Mouse (Mus musculus) CH12.LX (cell line): ENCODE data around the gene Ggcx. TPM values are rescaled to one million over a fixed set of nuclear protein-coding genes. Genes with fewer than 3 reads are reported as not detected.

ENCODE experiments used
- DNase-seq: peaks from one replicate; pipeline ENCODE4 v3.0.0-alpha.2; 2013; ENCODE audit errors: extremely low read depth
- H3K27ac ChIP-seq: 2 replicates; pipeline ENCODE4 v1.5.1; 2012; ENCODE audit warnings: low read depth, mild to moderate bottlenecking, control low read depth, moderate library complexity; ENCODE audit not compliant: insufficient read depth
- H3K27me3 ChIP-seq: replicated peaks from 2 replicates; pipeline ENCODE3; 2012; ENCODE audit warnings: inconsistent platforms
- H3K36me3 ChIP-seq, 2 experiments: replicated peaks in 1 of 2; 2 replicates each; pipeline versions ENCODE3 to v1.6.1; 2012; ENCODE audit warnings: inconsistent platforms in 1 of 2, low read length in 1 of 2, mild to moderate bottlenecking in 1 of 2, mixed read lengths in 1 of 2, moderate library complexity in 1 of 2; ENCODE audit not compliant: control insufficient read depth in 1 of 2, insufficient read depth in 1 of 2
- H3K4me1 ChIP-seq, 2 experiments: 2 replicates each; pipeline ENCODE4 v1.6.1; 2012; ENCODE audit warnings: inconsistent platforms in 1 of 2, moderate library complexity in 1 of 2; ENCODE audit not compliant: insufficient read depth in 2 of 2, control insufficient read depth in 1 of 2
- H3K4me2 ChIP-seq: 2 replicates; pipeline ENCODE4 v1.6.1; 2012; ENCODE audit warnings: low read depth, mild to moderate bottlenecking, control low read depth; ENCODE audit not compliant: poor library complexity, insufficient read depth, severe bottlenecking
- H3K4me3 ChIP-seq, 3 experiments: fragments of 150-350 bp in 1 of 3; sonication (generic) in 1 of 3; replicated peaks in 1 of 3; 2 replicates each; pipeline versions ENCODE3 to v1.5.1; 2011 to 2012; ENCODE audit warnings: low read depth in 2 of 3, low read length in 2 of 3, mild to moderate bottlenecking in 2 of 3, moderate library complexity in 2 of 3, control low read depth in 1 of 3, improper control_type of control experiment in 1 of 3, inconsistent platforms in 1 of 3, mixed read lengths in 1 of 3; ENCODE audit not compliant: poor library complexity in 1 of 3
- H3K79me2 ChIP-seq: replicated peaks from 2 replicates; pipeline ENCODE4 v1.6.1; 2012; ENCODE audit warnings: mild to moderate bottlenecking, moderate library complexity; ENCODE audit not compliant: control insufficient read depth, poor library complexity, insufficient read depth, severe bottlenecking; ENCODE audit errors: extremely low read depth
- H3K9ac ChIP-seq: 2 replicates; pipeline ENCODE4 v1.6.1; 2012; ENCODE audit warnings: low read depth, mild to moderate bottlenecking, control low read depth, moderate library complexity; ENCODE audit not compliant: insufficient read depth
- H3K9me3 ChIP-seq: replicated peaks from 2 replicates; pipeline ENCODE3; 2012; ENCODE audit warnings: low read length, inconsistent platforms, mixed read lengths
- BHLHE40 ChIP-seq: IDR thresholded peaks from 2 replicates; pipeline ENCODE4 v1.6.1; 2011; ENCODE audit warnings: mild to moderate bottlenecking, low read depth, low read length, improper control_type of control experiment
- CTCF ChIP-seq, 2 experiments: IDR thresholded peaks in 1 of 2; conservative IDR thresholded peaks in 1 of 2; 2 replicates each; pipeline ENCODE4 v1.5.1; 2011 to 2012; ENCODE audit warnings: low read depth in 2 of 2, low read length in 2 of 2, improper control_type of control experiment in 1 of 2, inconsistent platforms in 1 of 2, mild to moderate bottlenecking in 1 of 2, moderate library complexity in 1 of 2
- ELF1 ChIP-seq: IDR thresholded peaks from 2 replicates; pipeline ENCODE4 v1.6.1; 2014; ENCODE audit warnings: low read depth, mild to moderate bottlenecking, inconsistent platforms, low read length, improper control_type of control experiment
- EP300 ChIP-seq: IDR thresholded peaks from 2 replicates; pipeline ENCODE4 v1.6.1; 2011; ENCODE audit warnings: low read length, improper control_type of control experiment
- IRF4 ChIP-seq: IDR thresholded peaks from 2 replicates; pipeline ENCODE4 v1.6.1; 2014; ENCODE audit warnings: low read depth, mild to moderate bottlenecking, inconsistent platforms, low read length, improper control_type of control experiment
- JUN ChIP-seq: IDR thresholded peaks from 2 replicates; pipeline ENCODE4 v1.6.1; 2011; ENCODE audit warnings: low read depth, mild to moderate bottlenecking, low read length, improper control_type of control experiment, moderate library complexity; ENCODE audit not compliant: insufficient read depth
- MAZ ChIP-seq: IDR thresholded peaks from 2 replicates; pipeline ENCODE4 v1.6.1; 2012; ENCODE audit warnings: low read depth, mild to moderate bottlenecking, inconsistent platforms, low read length, improper control_type of control experiment, moderate library complexity
- MXI1 ChIP-seq: IDR thresholded peaks from 2 replicates; pipeline ENCODE4 v1.6.1; 2011; ENCODE audit warnings: mild to moderate bottlenecking, low read depth, low read length, improper control_type of control experiment
- MYC ChIP-seq: IDR thresholded peaks from 2 replicates; pipeline ENCODE4 v1.6.1; 2011; ENCODE audit warnings: low read depth, mild to moderate bottlenecking, improper control_type of control experiment, low read length
- NELFE ChIP-seq: IDR thresholded peaks from 2 replicates; pipeline ENCODE4 v1.6.1; 2011; ENCODE audit warnings: low read depth, low read length, improper control_type of control experiment
- NRF1 ChIP-seq: IDR thresholded peaks from 2 replicates; pipeline ENCODE4 v1.6.1; 2014; ENCODE audit warnings: low read depth, mild to moderate bottlenecking, inconsistent platforms, low read length, improper control_type of control experiment, moderate library complexity
- POLR2AphosphoS2 ChIP-seq: IDR thresholded peaks from 2 replicates; pipeline ENCODE4 v1.6.1; 2011; ENCODE audit warnings: low read depth, low read length, improper control_type of control experiment
- RAD21 ChIP-seq: IDR thresholded peaks from 2 replicates; pipeline ENCODE4 v1.6.1; 2011; ENCODE audit warnings: low read depth, mild to moderate bottlenecking, low read length, improper control_type of control experiment, moderate library complexity
- RCOR1 ChIP-seq: conservative IDR thresholded peaks from 2 replicates; pipeline ENCODE4 v1.6.1; 2012; ENCODE audit warnings: low read depth, mild to moderate bottlenecking, inconsistent platforms, low read length, improper control_type of control experiment
- SIN3A ChIP-seq: IDR thresholded peaks from 2 replicates; pipeline ENCODE4 v1.6.1; 2012; ENCODE audit warnings: low read length, improper control_type of control experiment, inconsistent platforms
- SMC3 ChIP-seq: IDR thresholded peaks from 2 replicates; pipeline ENCODE4 v1.6.1; 2011; ENCODE audit warnings: low read depth, low read length, improper control_type of control experiment
- TBP ChIP-seq: conservative IDR thresholded peaks from 2 replicates; pipeline ENCODE4 v1.6.1; 2011; ENCODE audit warnings: low read depth, low read length, improper control_type of control experiment
- USF1 ChIP-seq: IDR thresholded peaks from 2 replicates; pipeline ENCODE4 v1.6.1; 2014; ENCODE audit warnings: low read depth, mild to moderate bottlenecking, inconsistent platforms, low read length, improper control_type of control experiment
- ZC3H11A ChIP-seq: IDR thresholded peaks from 2 replicates; pipeline ENCODE4 v1.6.1; 2012; ENCODE audit warnings: low read depth, mild to moderate bottlenecking, inconsistent platforms, low read length, improper control_type of control experiment
- ZMIZ1 ChIP-seq: IDR thresholded peaks from 2 replicates; pipeline ENCODE4 v1.6.1; 2012; ENCODE audit warnings: low read depth, mild to moderate bottlenecking, inconsistent platforms, low read length, improper control_type of control experiment
- dilution Hi-C: fragments of 300-500 bp; cut with MboI; formaldehyde crosslinking; loops from 2 replicates; pipeline ENCODE4 v1.14.3; 2020; ENCODE audit warnings: low sequenced_read_pairs; ENCODE audit not compliant: extremely low pct_unique_long_range_greater_than_20kb, extremely low pct_ligation_motif_present
- in situ Hi-C: fragments of 300-500 bp; cut with MboI; formaldehyde crosslinking; loops from 3 replicates; pipeline ENCODE4 v1.14.3; 2019; ENCODE audit warnings: low sequenced_read_pairs, low pct_ligation_motif_present, low pct_unique_long_range_greater_than_20kb, mixed read lengths
- polyA plus RNA-seq: library from polyadenylated mRNA; unstranded; fragments of >175 nt; gene quantifications from 2 replicates; pipeline ENCODE4 v1.2.1, GENCODE M21; 2012; ENCODE audit warnings: low read depth; ENCODE audit not compliant: insufficient read length
- total RNA-seq, 2 experiments: library from RNA; depleted of rRNA; stranded (reverse); fragments of 300-350 nt in 1 of 2; fragments of >200 nt in 1 of 2; gene quantifications; 2 replicates each; pipeline ENCODE4 v1.2.3; 2012 to 2014

Gene Ggcx
- total and polyA plus RNA-seq, 3 experiments: 5.2 to 7.8 (median 6.7) TPM

DNA sequence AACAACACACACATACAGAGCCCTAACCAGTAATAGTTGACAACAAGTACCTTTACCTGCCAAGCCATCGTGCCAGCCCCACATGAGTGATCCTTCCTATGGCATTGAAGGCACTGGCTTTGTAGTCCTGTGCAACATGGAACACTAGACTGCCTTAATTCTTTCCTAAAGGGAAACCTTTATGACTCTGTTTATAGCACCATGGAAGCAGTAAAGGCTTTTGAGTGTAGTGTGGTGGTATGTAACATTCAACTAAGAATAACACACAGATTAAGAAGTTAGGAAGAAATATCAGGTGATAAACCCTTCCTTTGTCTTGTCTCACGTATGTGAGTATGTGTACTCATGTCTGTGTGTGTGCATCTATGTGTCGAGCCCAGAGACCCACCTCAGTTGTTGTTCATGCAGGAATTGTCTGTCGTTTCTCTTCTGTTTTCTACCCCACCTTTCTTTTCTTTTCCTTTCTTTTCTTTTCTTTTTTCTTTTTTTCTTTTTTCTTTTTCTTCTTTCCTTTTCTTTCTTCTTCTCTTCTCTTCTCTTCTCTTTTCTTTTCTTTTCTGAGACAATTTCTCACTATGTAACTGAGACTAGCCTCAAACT, 47.2 kb upstream of the Ggcx start, which contains the start of gene Rnf181:
Gene Rnf181, minus strand, starts transcription at position 113 of the 600 bp plus-strand sequence.
- no peak within 1 kb of the TSS for H3K9ac ChIP-seq
- H3K36me3 ChIP-seq: no peaks in the 10 kb centered on the region
- H3K4me3 ChIP-seq: no peak within 1 kb of the TSS
- H3K4me2 ChIP-seq: no peak within 1 kb of the TSS
- no peak for DNase-seq
- peaks cover 3% of the 10 kb centered on the region for H3K27me3 ChIP-seq
- H3K79me2 ChIP-seq: peaks cover 2% of the 10 kb centered on the region
- peaks cover 0 to 3% of the 10 kb centered on the region in 2 experiments; a peak in 1 of 4 replicates for H3K4me1 ChIP-seq
- H3K27ac ChIP-seq: no peak within 1 kb of the TSS
- no peaks in the 10 kb centered on the region for H3K9me3 ChIP-seq
- dilution Hi-C loops (no loop called here), in situ Hi-C loops (no loop called here)
- TF ChIP-seq CTCF (conservative IDR thresholded peaks at IDR 0.05 in 1 of 2, IDR thresholded peaks at IDR 0.05 in 1 of 2; ENCODE audit: low read depth in 2 of 2, low read length in 2 of 2): no peak
- TF ChIP-seq NRF1: no peak
- no peak for TF ChIP-seq EP300
- TF ChIP-seq IRF4: no peak
- no peak for TF ChIP-seq BHLHE40
- TF ChIP-seq ELF1: no peak
- no peak for TF ChIP-seq POLR2AphosphoS2
- no peak for TF ChIP-seq MXI1
- TF ChIP-seq RAD21: no peak
- no peak for TF ChIP-seq MYC
- no peak for TF ChIP-seq ZMIZ1
- TF ChIP-seq SMC3: no peak
- TF ChIP-seq USF1: no peak
- TF ChIP-seq SIN3A: no peak
- TF ChIP-seq TBP: no peak
- no peak for TF ChIP-seq JUN
- TF ChIP-seq ZC3H11A: no peak

DNA sequence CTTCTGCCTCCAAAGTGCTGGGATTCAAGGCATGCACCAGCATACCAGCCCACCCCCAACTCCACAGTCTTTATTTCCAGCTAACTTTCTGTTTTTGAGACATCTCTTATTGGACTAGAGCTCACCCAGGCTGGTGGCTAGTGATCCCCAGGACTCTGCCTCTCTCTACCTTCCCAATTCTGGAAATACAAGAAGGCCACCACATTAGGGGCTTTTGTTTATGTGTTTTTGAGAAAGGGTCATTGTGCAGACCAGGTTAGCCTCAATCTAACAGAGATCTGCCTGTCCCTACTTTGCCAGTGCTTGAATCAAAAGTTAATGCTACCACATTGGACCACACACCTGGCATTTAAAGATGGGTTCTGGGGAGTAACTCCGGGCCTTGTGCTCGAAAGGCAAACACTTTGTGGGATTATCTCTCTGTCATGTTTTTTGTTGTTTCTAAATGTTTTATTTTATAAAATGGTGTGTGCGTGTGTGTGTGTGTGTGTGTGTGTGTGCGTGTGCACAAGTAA, 46.6 kb upstream of the Ggcx start:
- H3K27ac ChIP-seq: no peak overlapping the region
- peaks cover 0 to 3% of the 10 kb centered on the region in 2 experiments; a peak in 1 of 4 replicates for H3K4me1 ChIP-seq
- H3K36me3 ChIP-seq: no peaks in the 10 kb centered on the region
- H3K4me2 ChIP-seq: no peak overlapping the region
- dilution Hi-C loops: no loop called here
- no peaks in the 10 kb centered on the region for H3K9me3 ChIP-seq
- no peak overlapping the region for H3K9ac ChIP-seq
- no peaks in the 10 kb centered on the region for H3K79me2 ChIP-seq
- no peak for TF ChIP-seq NELFE
- no peak for TF ChIP-seq BHLHE40
- TF ChIP-seq SMC3: no peak
- no peak for TF ChIP-seq MAZ
- TF ChIP-seq EP300: no peak
- TF ChIP-seq RCOR1: no peak
- no peak for TF ChIP-seq USF1
- TF ChIP-seq MYC: no peak
- DNase-seq: no peak
- in situ Hi-C loops: no loop called here
- H3K4me3 ChIP-seq: no peak overlapping the region
- peaks cover 3% of the 10 kb centered on the region for H3K27me3 ChIP-seq
